Mouse (Mus musculus) midbrain, embryonic 16.5 days (tissue): ENCODE measurements around the gene Brsk1. TPM values are rescaled to one million over a fixed set of nuclear protein-coding genes. Genes with fewer than 3 reads are reported as not detected.

Experiments used
- ATAC-seq: fragments of 200-750 bp; cut with Nextera tagmentation; 2 replicates; pipeline ENCODE4 v1.8.0; 2017; ENCODE audit warnings: moderate TSS enrichment
- H3K27ac ChIP-seq: fragments of 300-500 bp; sonication (generic); 2 replicates; pipeline ENCODE4 v1.5.1; 2014; ENCODE audit warnings: mild to moderate bottlenecking, low read length, mixed read lengths
- H3K27me3 ChIP-seq: fragments of 300-500 bp; sonication (generic); 2 replicates; pipeline ENCODE4 v1.6.1; 2014; ENCODE audit warnings: low read depth, low read length, mixed read lengths; ENCODE audit not compliant: control insufficient read depth, insufficient read depth
- H3K36me3 ChIP-seq: fragments of 300-500 bp; sonication (generic); 2 replicates; pipeline ENCODE4 v1.6.1; 2014; ENCODE audit warnings: mild to moderate bottlenecking, low read length, moderate library complexity, mixed read lengths; ENCODE audit not compliant: control insufficient read depth, insufficient read depth
- H3K4me1 ChIP-seq: fragments of 300-500 bp; sonication (generic); 2 replicates; pipeline ENCODE4 v1.6.1; 2014; ENCODE audit warnings: mild to moderate bottlenecking, low read length, mixed read lengths; ENCODE audit not compliant: control insufficient read depth, insufficient read depth
- H3K4me2 ChIP-seq: fragments of 300-500 bp; sonication (generic); 2 replicates; pipeline ENCODE4 v1.6.1; 2014; ENCODE audit warnings: mild to moderate bottlenecking, low read length, mixed read lengths
- H3K4me3 ChIP-seq: fragments of 300-500 bp; sonication (generic); 2 replicates; pipeline ENCODE4 v1.5.1; 2014; ENCODE audit warnings: low read depth, mild to moderate bottlenecking, low read length, moderate library complexity, mixed read lengths
- H3K9ac ChIP-seq: fragments of 300-500 bp; sonication (generic); 2 replicates; pipeline ENCODE4 v1.6.1; 2014; ENCODE audit warnings: low read depth, low read length, mixed read lengths
- H3K9me3 ChIP-seq: fragments of 300-500 bp; sonication (generic); replicated peaks from 2 replicates; pipeline ENCODE4 v1.6.1; 2014; ENCODE audit warnings: mild to moderate bottlenecking, low read length, mixed read lengths; ENCODE audit not compliant: control insufficient read depth, poor library complexity, severe bottlenecking
- WGBS: fragments of 180-500 bp; shearing (Covaris S2); extraction: QIAGEN DNeasy Blood & Tissue Kit; methylation state at CpG from one replicate; pipeline ENCODE4 v1.1.7; 2014; 5-methylcytosine and 5-hydroxymethylcytosine counted together
- polyA plus RNA-seq: library from polyadenylated mRNA; unstranded; fragments of >200 nt; fragmentation: Nextera tagmentation; extraction: Ambion mirVana; gene quantifications from 2 replicates; pipeline ENCODE4 v1.2.1, GENCODE M21; 2015

Brsk1 gene
- polyA plus RNA-seq: 7.5 and 7.8 TPM in 2 replicates

DNA sequence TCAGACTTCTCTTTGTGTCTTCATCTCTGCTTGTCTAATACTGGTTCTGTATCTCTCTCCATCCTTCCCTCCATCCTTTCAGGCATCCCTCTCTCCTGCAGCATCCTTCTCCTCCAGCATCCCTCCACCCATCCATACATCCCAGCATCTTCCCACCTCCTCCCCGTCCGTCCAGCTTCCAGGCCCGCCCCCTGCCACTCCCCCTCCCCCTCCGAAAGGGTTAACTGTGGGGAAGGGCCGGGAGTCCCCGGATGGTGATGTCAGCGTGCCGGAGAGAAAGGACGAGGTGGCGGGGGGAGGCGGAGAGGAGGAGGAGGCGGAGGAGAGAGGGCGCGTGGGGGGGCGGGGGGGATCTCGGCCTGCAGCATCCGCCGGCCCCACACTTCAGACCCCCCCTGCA lies at the start of gene Brsk1:
Gene Brsk1 (plus strand): TSS at position 218 of the 400 bp plus-strand sequence.
- Histone ChIP-seq H3K4me3 (peak within 1 kb of the TSS; percentile 92), H3K27ac (peak within 1 kb of the TSS; percentile 94), H3K4me2 (peak within 1 kb of the TSS; percentile 87), H3K9ac (peak within 1 kb of the TSS; percentile 100), H3K4me1 (peaks cover 14% of the 10 kb centered on the region), H3K9me3 (no peaks in the 10 kb centered on the region), H3K27me3 (no peaks in the 10 kb centered on the region), H3K36me3 (peaks cover 14% of the 10 kb centered on the region; the same call in 1 of the 2 replicates)
- WGBS: 0% methylated on average over 5 of the region's 18 CpGs
- peak; percentile 87 for ATAC-seq

DNA sequence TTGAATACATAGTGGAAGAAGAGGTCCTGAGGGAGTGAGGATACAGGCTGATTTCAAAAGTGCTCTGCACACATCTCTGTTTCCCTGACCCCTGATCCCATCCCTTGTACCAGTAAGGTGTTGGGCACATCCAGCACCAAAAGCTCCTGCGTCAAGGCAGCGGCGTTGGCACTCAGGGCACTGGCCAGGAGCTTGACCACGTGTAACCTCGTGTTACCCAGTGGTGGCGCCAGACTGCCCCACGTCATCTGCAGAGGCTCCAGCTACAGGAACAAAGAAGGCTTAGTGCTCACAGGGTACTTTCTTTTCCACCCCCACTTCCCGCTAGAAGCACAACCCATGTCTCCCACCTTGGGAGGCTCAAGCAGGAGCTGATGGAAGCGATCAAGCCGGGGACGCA lies 49.2 kb upstream of the Brsk1 start:
- Histone ChIP-seq H3K4me2 (no peak overlapping the region), H3K4me1 (no peaks in the 10 kb centered on the region), H3K27me3 (no peaks in the 10 kb centered on the region), H3K4me3 (no peak overlapping the region), H3K9ac (no peak overlapping the region), H3K36me3 (peaks cover 52% of the 10 kb centered on the region), H3K27ac (no peak overlapping the region), H3K9me3 (no peaks in the 10 kb centered on the region)
- no peak for ATAC-seq
- 82% methylated on average over 11 of the region's 11 CpGs for WGBS

DNA sequence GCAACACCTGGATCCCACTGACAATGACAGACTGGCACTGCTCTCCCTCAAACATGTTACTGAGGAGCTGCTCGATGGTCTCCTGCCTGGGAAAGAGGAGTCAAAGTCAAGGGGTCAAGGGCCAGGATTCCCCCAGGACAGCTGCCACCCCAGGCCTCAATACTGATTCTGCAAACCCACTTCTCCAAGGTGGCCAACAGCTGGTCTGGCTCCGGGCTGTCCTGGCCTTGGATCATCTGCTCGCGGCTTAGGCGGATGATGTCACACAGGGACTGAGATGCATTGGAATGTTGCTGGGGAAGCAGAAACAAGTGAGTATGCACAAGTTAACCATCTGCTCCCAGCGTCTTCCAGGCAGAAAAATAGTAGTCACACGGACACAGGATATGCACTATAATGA lies 48.4 kb upstream of the Brsk1 start:
- H3K4me3 ChIP-seq: no peak overlapping the region
- H3K9me3 ChIP-seq: no peaks in the 10 kb centered on the region
- no peaks in the 10 kb centered on the region for H3K4me1 ChIP-seq
- H3K4me2 ChIP-seq: no peak overlapping the region
- H3K27me3 ChIP-seq: no peaks in the 10 kb centered on the region
- no peak overlapping the region for H3K27ac ChIP-seq
- ATAC-seq: no peak
- 92% methylated on average over 7 of the region's 7 CpGs for WGBS
- no peak overlapping the region for H3K9ac ChIP-seq
- H3K36me3 ChIP-seq: peaks cover 53% of the 10 kb centered on the region

DNA sequence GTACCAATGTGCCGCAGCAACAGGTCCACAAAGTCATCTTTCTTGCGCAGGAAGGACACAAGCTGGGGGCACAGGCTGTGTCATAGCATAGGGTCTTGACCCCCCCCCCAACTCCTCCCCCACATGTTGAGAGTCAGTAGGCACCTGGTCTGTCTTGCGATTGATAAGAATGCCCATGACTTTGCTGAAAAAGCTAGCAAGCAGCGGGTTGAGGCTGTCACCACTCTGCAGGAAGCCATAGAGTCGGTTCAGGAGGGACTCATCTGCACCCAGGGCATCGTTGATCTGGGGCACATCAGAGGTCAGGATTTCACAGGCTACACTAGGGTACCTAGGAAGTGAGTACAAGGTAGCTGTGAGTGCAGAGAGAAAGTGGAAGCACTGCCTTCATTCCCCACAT lies 47.2 kb upstream of the Brsk1 start:
- H3K27me3 ChIP-seq: no peaks in the 10 kb centered on the region

DNA sequence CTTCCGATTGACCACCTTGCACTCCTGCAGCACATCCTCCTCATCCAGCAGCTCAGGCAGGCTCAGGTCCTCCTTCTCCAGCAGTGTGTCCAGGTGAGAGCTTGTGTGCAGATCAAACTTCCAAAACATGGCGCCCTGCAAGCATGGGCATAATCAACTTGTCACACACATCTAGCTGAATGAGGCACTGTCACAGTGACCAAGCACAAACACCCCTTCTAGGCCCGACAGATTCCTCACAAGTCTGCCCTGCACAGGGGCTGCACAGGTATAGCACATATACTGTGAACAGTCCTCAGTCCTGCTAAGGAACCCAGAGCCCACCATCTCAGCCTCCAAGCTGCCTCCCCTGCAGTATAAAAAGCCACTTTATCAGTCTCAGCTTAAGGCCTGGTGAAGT lies 43.6 kb upstream of the Brsk1 start:
- Histone ChIP-seq H3K36me3 (peaks cover 19% of the 10 kb centered on the region), H3K27me3 (no peaks in the 10 kb centered on the region), H3K27ac (no peak overlapping the region), H3K4me2 (no peak overlapping the region), H3K4me1 (peaks cover 5% of the 10 kb centered on the region; the same call in 1 of the 2 replicates), H3K9me3 (no peaks in the 10 kb centered on the region), H3K9ac (no peak overlapping the region), H3K4me3 (no peak overlapping the region)
- ATAC-seq: no peak
- WGBS: 94% methylated on average over 3 of the region's 3 CpGs

More for the DNA sequence above, 47.2 kb upstream of the Brsk1 start:
- H3K4me2 ChIP-seq: no peak overlapping the region
- 89% methylated on average over 6 of the region's 6 CpGs for WGBS
- no peaks in the 10 kb centered on the region for H3K9me3 ChIP-seq
- no peak overlapping the region for H3K4me3 ChIP-seq
- peaks cover 48% of the 10 kb centered on the region for H3K36me3 ChIP-seq
- ATAC-seq: no peak
- H3K27ac ChIP-seq: no peak overlapping the region
- H3K9ac ChIP-seq: no peak overlapping the region
- H3K4me1 ChIP-seq: no peaks in the 10 kb centered on the region

DNA sequence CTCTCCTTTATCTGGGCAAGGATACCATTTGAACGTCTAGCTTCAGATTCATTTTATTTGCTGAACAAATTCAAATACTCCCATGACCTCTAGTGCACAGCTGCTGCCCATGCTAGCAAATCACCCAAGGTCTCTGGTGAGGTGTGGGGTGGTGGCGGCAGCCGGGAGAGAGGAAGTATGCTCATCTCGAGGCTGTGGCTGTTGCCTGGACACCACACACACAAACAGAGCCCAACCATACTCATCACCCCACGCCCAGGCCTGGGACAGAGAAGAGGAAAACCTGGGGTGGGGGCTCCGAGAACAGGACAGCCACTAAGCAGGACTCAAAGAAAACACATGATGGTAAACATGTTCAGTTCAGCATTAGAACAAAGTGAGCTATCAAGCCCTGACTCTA lies 43.1 kb upstream of the Brsk1 start:
- 80% methylated on average over 6 of the region's 6 CpGs for WGBS
- no peak for ATAC-seq
- Histone ChIP-seq H3K4me1 (peaks cover 5% of the 10 kb centered on the region; the same call in 1 of the 2 replicates), H3K27ac (no peak overlapping the region), H3K9me3 (no peaks in the 10 kb centered on the region), H3K27me3 (no peaks in the 10 kb centered on the region), H3K4me2 (no peak overlapping the region), H3K36me3 (peaks cover 16% of the 10 kb centered on the region), H3K9ac (no peak overlapping the region), H3K4me3 (no peak overlapping the region)

DNA sequence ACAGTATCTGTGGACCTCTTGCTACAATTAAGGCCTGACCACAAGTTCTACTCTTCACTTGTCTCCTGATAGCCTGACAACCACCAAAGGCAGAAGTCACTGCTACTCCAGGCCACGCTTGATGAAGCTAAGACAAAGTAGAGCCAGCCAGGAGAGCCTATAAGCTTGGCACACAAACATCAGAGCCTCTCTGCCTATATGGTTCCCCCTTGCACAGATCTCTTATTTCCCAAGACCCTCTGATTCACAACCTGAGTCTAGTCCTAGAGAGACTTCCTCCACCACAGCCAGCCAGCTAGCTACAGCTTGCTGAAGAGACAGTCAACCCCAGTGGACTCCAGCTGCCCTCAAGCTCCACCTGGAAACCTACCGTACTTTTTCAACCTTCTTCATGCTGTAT lies 42.4 kb upstream of the Brsk1 start:
- Histone ChIP-seq H3K36me3 (peaks cover 11% of the 10 kb centered on the region), H3K9ac (no peak overlapping the region), H3K27ac (no peak overlapping the region), H3K9me3 (no peaks in the 10 kb centered on the region), H3K27me3 (no peaks in the 10 kb centered on the region), H3K4me1 (peaks cover 5% of the 10 kb centered on the region; the same call in 1 of the 2 replicates), H3K4me3 (no peak overlapping the region), H3K4me2 (no peak overlapping the region)
- 90% methylated on average over 2 of the region's 2 CpGs for WGBS
- ATAC-seq: no peak

DNA sequence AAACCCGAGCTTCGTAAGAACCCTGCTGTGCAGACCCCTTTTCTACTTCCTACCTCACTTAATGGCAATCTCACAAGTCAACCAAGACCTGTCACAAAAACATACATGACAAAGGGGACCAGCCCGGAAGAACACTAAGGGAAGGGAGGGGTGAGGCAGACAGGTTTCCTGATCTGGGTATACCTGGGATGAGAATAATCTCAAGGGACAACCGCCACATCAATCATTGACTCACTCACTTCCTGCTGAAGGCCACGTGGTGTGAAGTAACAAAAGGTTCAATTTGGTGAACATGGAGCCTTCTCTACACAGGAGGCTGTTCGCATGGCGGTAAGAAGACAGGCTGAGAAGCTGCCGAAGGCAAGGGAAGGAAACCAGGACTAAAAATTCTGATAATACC lies 38.8 kb upstream of the Brsk1 start:
- ATAC-seq: no peak
- Histone ChIP-seq H3K9me3 (no peaks in the 10 kb centered on the region), H3K4me3 (no peak overlapping the region), H3K36me3 (0 out of 2 replicates have a peak, but pooled peaks cover under 1% of the 10 kb centered on the region), H3K4me1 (peaks cover 17% of the 10 kb centered on the region), H3K27me3 (no peaks in the 10 kb centered on the region), H3K27ac (no peak overlapping the region), H3K4me2 (no peak overlapping the region), H3K9ac (no peak overlapping the region)
- 90% methylated on average over 8 of the region's 8 CpGs for WGBS

DNA sequence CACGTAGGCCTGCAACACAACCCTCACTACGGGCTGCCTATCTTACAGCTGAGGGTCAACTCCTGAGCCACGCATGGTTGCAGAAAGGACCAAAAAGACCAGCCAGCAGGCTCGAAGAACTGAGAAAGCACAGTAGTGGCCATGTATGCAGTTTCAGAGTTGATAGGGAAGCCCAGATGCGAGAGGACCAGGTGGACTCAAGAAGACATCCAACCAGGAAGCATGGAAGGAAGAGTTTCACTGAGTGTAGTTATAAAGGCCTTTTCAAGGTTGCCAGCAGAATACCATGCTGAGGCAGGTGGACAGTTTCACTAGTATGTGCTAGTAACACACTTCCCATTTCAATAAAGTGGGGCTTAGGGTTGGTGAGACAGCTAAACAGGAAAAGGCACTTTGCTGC lies 37.7 kb upstream of the Brsk1 start:
- H3K4me3 ChIP-seq: no peak overlapping the region
- H3K27me3 ChIP-seq: no peaks in the 10 kb centered on the region
- H3K4me2 ChIP-seq: no peak overlapping the region
- 97% methylated on average over 5 of the region's 5 CpGs for WGBS
- H3K27ac ChIP-seq: no peak overlapping the region
- H3K9ac ChIP-seq: no peak overlapping the region
- ATAC-seq: no peak
- H3K4me1 ChIP-seq: peaks cover 28% of the 10 kb centered on the region
- H3K9me3 ChIP-seq: no peaks in the 10 kb centered on the region
- no peaks in the 10 kb centered on the region for H3K36me3 ChIP-seq
